Mouse (Mus musculus) E14TG2a.4 (cell line): ENCODE results near the gene Rnf150.
A peak's percentile ranks its signal among the peaks of the same experiment; 100 is the strongest.

Experiments
- H3K27me3 ChIP-seq: 2 replicates; pipeline ENCODE4 v1.6.1; 2014; ENCODE audit warnings: low read length, control low read depth; ENCODE audit not compliant: insufficient read depth
- H3K36me3 ChIP-seq: 2 replicates; pipeline ENCODE4 v1.6.1; 2014; ENCODE audit warnings: low read length, control low read depth; ENCODE audit not compliant: insufficient read depth
- H3K4me1 ChIP-seq: replicated peaks from 2 replicates; pipeline ENCODE4 v1.6.1; 2014; ENCODE audit warnings: low read depth, low read length, control low read depth
- H3K4me3 ChIP-seq: replicated peaks from 2 replicates; pipeline ENCODE4 v1.5.1; 2014; ENCODE audit warnings: mild to moderate bottlenecking, low read length
- H3K9me3 ChIP-seq: 2 replicates; pipeline ENCODE4 v1.6.1; 2014; ENCODE audit warnings: low read length, control low read depth
- CTCF ChIP-seq: conservative IDR thresholded peaks from 2 replicates; pipeline ENCODE4 v1.5.1; 2014; ENCODE audit warnings: low read length
- NANOG ChIP-seq: IDR thresholded peaks from 2 replicates; pipeline ENCODE4 v1.6.1; 2014; ENCODE audit warnings: borderline replicate concordance, low read length, mixed read lengths
- POU5F1 ChIP-seq: IDR thresholded peaks from 2 replicates; pipeline ENCODE4 v1.6.1; 2014; ENCODE audit warnings: low read length, borderline replicate concordance

The Rnf150 gene

DNA sequence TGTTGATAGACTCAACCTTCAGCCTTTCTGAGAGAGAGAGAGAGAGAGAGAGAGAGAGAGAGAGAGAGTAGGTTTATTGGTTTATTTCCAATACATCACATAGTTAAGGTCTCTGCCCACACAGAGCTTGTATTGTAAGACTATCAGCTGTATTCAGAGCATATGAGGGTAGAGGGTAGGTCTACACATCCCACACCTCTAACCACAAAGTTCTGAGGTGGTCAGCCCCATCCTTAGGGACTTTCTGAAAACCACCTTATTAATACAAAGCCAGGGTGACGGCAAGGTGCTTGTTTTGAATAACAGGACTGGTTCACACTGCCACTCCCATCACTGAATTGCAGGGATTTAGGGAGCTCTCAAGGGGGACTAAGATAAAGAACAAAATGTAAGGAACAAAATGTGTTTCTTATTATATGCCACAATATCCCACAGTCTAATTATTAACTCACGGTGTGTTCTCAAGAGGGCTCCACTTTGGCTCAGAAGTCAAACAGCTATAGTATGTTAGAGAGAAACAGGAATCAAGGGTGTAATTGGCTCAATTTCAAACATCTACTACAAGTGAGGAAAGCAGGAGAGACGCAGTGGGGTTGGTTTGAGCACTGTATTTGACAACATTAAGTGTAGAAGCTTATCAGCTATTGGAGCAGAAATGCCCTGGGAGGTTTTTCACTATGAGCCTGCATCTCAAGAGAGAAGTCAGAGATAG is 132.7 kb downstream of the Rnf150 start:
- no peak for TF ChIP-seq NANOG
- no peak for TF ChIP-seq POU5F1
- TF ChIP-seq CTCF = no peak
- Histone ChIP-seq H3K27me3 (no peaks in the 10 kb centered on the region), H3K4me1 (no peaks in the 10 kb centered on the region), H3K4me3 (no peak overlapping the region), H3K36me3 (no peaks in the 10 kb centered on the region), H3K9me3 (no peaks in the 10 kb centered on the region)

DNA sequence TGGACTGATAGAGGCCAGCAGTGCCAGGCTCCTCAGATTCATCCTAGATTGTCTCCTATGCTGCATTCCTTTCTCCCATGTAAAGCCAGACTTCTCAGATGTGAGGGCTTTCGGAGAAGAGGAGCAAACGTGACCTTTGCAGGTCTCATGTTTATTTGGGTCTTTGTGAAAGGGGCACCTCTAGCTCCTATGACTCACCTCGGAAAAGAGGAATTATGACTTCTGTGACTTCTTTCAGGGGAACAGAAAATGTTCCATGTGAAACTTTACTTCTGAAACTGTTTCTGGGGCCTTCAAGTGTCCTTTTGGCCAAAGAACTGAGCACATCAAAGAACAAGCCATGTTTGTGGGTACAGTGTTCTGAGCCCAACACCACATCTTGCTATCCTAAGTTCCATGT is 133.7 kb downstream of the Rnf150 start:
- Histone ChIP-seq H3K27me3 (no peaks in the 10 kb centered on the region), H3K4me1 (no peaks in the 10 kb centered on the region), H3K36me3 (no peaks in the 10 kb centered on the region), H3K9me3 (no peaks in the 10 kb centered on the region), H3K4me3 (no peak overlapping the region)
- TF ChIP-seq NANOG (no peak), POU5F1 (no peak)

DNA sequence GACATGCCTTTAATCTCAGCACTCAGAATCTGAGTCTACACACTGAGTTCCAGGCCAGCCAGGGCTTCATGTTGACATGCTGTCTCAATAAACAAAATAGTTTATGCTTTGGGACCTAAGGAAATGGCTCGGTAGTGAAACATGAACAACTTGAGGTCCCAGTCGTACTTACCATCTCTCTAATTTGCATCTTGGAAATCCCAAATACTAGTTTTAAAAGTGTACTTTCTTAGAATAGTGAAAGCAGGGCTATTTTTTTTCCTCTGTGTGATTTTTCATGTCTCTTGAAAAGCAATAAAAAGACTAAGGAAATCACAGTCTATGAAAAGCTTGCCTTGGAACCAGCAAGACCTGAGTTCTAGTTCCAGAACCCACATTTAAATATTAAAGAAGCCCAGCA is 135.6 kb downstream of the Rnf150 start:
- no peaks in the 10 kb centered on the region for H3K9me3 ChIP-seq
- no peak overlapping the region for H3K4me3 ChIP-seq
- no peaks in the 10 kb centered on the region for H3K4me1 ChIP-seq
- no peak for TF ChIP-seq NANOG
- no peak for TF ChIP-seq POU5F1
- no peak for TF ChIP-seq CTCF
- H3K27me3 ChIP-seq = no peaks in the 10 kb centered on the region
- no peaks in the 10 kb centered on the region for H3K36me3 ChIP-seq

DNA sequence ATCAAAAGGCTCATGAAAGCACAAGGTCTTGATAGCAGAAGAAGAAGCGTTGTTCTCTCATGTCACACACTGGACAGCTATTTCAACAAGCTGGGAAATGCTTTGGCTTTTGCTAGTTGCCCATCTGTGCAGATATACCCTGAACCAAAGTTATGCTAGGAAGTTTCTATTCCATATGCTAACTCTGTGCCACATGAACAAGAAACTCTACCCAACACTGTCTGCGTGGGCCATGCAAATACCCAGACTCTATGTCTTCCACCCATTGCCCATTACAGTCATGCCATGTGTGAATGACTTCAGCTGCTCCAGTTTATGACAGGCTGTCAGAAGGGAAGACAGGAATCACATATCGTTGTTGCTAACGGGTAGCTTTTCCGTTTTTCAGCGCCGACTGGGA is 140.0 kb downstream of the Rnf150 start:
- H3K4me3 ChIP-seq = no peak overlapping the region
- TF ChIP-seq NANOG (no peak), POU5F1 (no peak), CTCF (no peak)
- H3K4me1 ChIP-seq = no peaks in the 10 kb centered on the region
- no peaks in the 10 kb centered on the region for H3K36me3 ChIP-seq
- no peaks in the 10 kb centered on the region for H3K27me3 ChIP-seq
- H3K9me3 ChIP-seq = no peaks in the 10 kb centered on the region

DNA sequence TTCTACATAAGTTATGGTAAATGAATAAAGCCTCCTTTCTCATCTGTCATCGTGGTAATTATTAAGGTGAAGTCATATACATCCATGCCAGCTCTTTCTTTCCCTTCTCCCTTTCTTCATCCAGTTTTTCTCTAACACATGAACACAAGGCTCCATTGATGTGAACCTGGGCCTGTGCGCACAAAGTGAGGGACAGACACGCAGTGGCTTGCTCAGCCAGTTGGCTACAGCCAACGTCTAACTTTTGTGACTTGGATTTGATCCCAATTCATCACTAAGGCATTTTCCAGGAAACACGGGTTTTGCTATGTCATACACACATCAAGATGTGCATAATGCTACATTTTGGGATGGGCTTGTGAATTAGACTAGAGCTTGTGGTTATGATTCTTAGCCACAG is 146.3 kb downstream of the Rnf150 start:
- Histone ChIP-seq H3K4me1 (no peaks in the 10 kb centered on the region), H3K4me3 (no peak overlapping the region), H3K27me3 (no peaks in the 10 kb centered on the region), H3K9me3 (no peaks in the 10 kb centered on the region), H3K36me3 (no peaks in the 10 kb centered on the region)
- no peak for TF ChIP-seq CTCF
- no peak for TF ChIP-seq POU5F1

DNA sequence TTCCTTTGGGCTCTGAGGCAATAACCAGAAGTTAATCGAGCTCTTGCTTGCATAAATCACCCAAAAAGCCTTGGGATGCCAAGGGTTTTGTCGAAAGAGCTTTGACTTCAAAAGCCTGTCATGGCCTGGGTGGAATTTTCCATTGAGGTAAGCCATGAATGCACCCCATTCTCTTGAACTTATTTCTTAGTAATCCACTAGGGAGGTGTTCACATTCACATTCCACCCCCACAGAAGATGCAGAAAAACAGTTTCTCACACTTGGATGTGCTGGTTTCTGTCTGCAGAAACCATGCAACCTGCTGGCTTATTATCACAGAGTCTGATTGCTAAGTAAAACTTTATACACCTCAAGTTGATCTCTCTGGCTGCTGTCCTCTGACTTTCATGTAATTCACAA is 148.1 kb downstream of the Rnf150 start:
- H3K4me3 ChIP-seq = no peak overlapping the region
- no peak for TF ChIP-seq CTCF
- H3K4me1 ChIP-seq = no peaks in the 10 kb centered on the region
- no peaks in the 10 kb centered on the region for H3K9me3 ChIP-seq
- H3K27me3 ChIP-seq = no peaks in the 10 kb centered on the region
- H3K36me3 ChIP-seq = no peaks in the 10 kb centered on the region

DNA sequence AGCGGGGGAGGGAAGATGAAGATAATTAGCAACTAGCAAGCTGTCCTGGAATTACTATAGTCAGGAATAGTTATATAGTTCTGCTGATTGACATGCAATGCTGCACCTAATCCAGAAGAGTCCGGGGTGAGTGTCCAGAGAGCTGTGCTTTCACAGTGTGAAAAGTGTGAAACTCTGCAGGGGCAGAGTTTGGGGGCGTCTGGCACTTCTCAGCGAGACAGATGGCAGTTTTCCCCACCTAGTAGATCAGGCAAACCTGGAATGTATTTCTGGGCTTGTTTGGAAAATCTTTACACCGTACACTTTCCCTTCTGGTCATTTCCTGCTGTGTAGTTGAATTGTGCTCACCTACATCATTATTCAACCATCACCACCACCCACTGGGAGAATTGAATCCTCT is 148.6 kb downstream of the Rnf150 start:
- TF ChIP-seq NANOG (0 out of 2 replicates have a peak, but pooled peaks have one; percentile 54), CTCF (no peak)

DNA sequence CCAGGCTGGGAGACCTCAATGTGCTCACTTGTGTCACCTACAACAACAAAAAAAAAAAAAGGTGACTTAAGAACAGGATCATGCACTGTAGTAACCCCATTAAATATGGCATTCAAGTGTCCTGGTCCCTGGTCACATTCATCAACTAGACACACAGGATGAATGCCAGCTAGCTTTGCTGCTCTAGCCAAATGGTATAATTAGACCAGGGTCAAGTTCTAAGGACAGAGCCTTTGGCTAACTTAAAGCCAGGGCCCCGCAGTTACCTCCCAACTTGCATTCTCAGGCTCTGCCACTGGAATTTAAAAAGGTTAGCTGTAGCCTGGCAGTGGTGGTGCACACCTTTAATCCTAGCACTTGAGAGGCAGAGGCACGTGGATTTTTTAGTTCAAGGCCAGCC is 165.1 kb downstream of the Rnf150 start:
- TF ChIP-seq CTCF (no peak), POU5F1 (no peak), NANOG (no peak)
- Histone ChIP-seq H3K27me3 (no peaks in the 10 kb centered on the region), H3K36me3 (no peaks in the 10 kb centered on the region), H3K4me3 (no peak overlapping the region), H3K9me3 (peaks cover 25% of the 10 kb centered on the region), H3K4me1 (no peaks in the 10 kb centered on the region)

More for the DNA sequence above, 148.6 kb downstream of the Rnf150 start:
- no peaks in the 10 kb centered on the region for H3K9me3 ChIP-seq
- no peaks in the 10 kb centered on the region for H3K4me1 ChIP-seq
- no peaks in the 10 kb centered on the region for H3K36me3 ChIP-seq
- H3K27me3 ChIP-seq = no peaks in the 10 kb centered on the region
- H3K4me3 ChIP-seq = no peak overlapping the region

DNA sequence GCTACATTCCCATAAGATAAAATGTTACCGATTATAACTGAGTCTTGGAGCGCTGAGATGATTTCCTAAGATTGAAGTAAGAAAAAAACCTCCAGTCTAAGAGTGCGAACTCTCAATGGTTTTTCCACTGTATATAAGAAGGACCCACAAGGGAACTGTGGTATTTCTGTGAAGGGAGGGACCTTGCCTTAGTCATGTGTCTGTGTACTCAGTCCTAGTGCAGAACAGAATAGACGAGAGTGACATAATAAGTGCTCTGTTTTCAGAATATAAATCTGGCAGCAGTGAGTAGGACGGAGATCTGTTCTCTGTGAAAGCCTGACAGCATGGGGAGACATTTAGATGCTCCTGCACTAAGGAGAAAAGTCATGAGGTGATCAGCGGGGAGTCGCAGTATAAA is 169.6 kb downstream of the Rnf150 start:
- Histone ChIP-seq H3K36me3 (no peaks in the 10 kb centered on the region), H3K4me1 (peaks cover 26% of the 10 kb centered on the region), H3K4me3 (no peak overlapping the region), H3K27me3 (no peaks in the 10 kb centered on the region; the same call in 1 of the 2 replicates), H3K9me3 (peaks cover 17% of the 10 kb centered on the region)
- TF ChIP-seq NANOG (no peak), CTCF (no peak), POU5F1 (no peak)
